7 mouse cellular contexts compared by ENCODE assay signal in genomic region chrX:129749571-129750061, GRCm38 (mm10). TPM values are rescaled to one million over a fixed set of nuclear protein-coding genes. Genes with fewer than 3 reads are reported as not detected.
DNase-seq lines count a peak whose midpoint lies in the region; ATAC-seq and TF ChIP-seq lines count a peak whose summit lies in the region.

Diaph2 (plus strand) TSS chrX:129749742.

- H3K79me2 ChIP-seq in heart, adult 2 months (replicated peaks; ENCODE audit: control insufficient read depth, insufficient read depth, low read length): no peaks in the 10 kb centered on the region

- TF ChIP-seq EP300 in heart, adult 2 months (IDR thresholded peaks at IDR 0.05; ENCODE audit: insufficient read depth, low read depth, low read length): no peak

- 18% methylated on average over 49 of the region's 49 CpGs for WGBS in embryonic facial prominence, embryonic 13.5 days
- 15% methylated on average over 49 of the region's 49 CpGs for WGBS in heart, adult 2 months
- WGBS in kidney, adult 2 months: 1% methylated on average over 42 of the region's 49 CpGs
- 13% methylated on average over 47 of the region's 49 CpGs for WGBS in limb, embryonic 12.5 days
- 22% methylated on average over 48 of the region's 49 CpGs for WGBS in midbrain, embryonic 14.5 days

- peak within 1 kb of the TSS; percentile 56 for H3K4me3 ChIP-seq in embryonic facial prominence, embryonic 13.5 days
- peak within 1 kb of the TSS; percentile 61 for H3K4me3 ChIP-seq in heart, adult 2 months
- H3K4me3 ChIP-seq in kidney, adult 2 months (ENCODE audit: insufficient read depth, low read depth, low read length): peak within 1 kb of the TSS; percentile 89
- peak within 1 kb of the TSS; percentile 52 for H3K4me3 ChIP-seq in limb, embryonic 12.5 days (replicated peaks)
- H3K4me3 ChIP-seq in midbrain, embryonic 14.5 days (replicated peaks; ENCODE audit: low read depth, low read length): peak within 1 kb of the TSS; percentile 54

- no peaks in the 10 kb centered on the region for H3K9me3 ChIP-seq in embryonic facial prominence, embryonic 13.5 days
- no peaks in the 10 kb centered on the region for H3K9me3 ChIP-seq in limb, embryonic 12.5 days
- H3K9me3 ChIP-seq in midbrain, embryonic 14.5 days (ENCODE audit: control insufficient read depth, low read length): no peaks in the 10 kb centered on the region

- ATAC-seq in embryonic facial prominence, embryonic 13.5 days (ENCODE audit: insufficient number of reproducible peaks, insufficient read depth, low FRiP score, low TSS enrichment, low read depth): peak; percentile 90
- peak; percentile 89 for ATAC-seq in limb, embryonic 12.5 days (ENCODE audit: insufficient number of reproducible peaks, insufficient read depth, low FRiP score, low TSS enrichment, low read depth)
- ATAC-seq in midbrain, embryonic 14.5 days (ENCODE audit: low FRiP score, low TSS enrichment): peak; percentile 91

- no peaks in the 10 kb centered on the region for H3K27me3 ChIP-seq in embryonic facial prominence, embryonic 13.5 days
- no peaks in the 10 kb centered on the region for H3K27me3 ChIP-seq in heart, adult 2 months (ENCODE audit: control insufficient read depth, insufficient read depth, low read length)
- no peaks in the 10 kb centered on the region for H3K27me3 ChIP-seq in kidney, adult 2 months (replicated peaks; ENCODE audit: control insufficient read depth, insufficient read depth, low read length)
- no peaks in the 10 kb centered on the region for H3K27me3 ChIP-seq in limb, embryonic 12.5 days
- no peaks in the 10 kb centered on the region for H3K27me3 ChIP-seq in midbrain, embryonic 14.5 days (ENCODE audit: control insufficient read depth, insufficient read depth, low read length)

- H3K27ac ChIP-seq in embryonic facial prominence, embryonic 13.5 days: peak within 1 kb of the TSS; percentile 72
- H3K27ac ChIP-seq in heart, adult 2 months: peak within 1 kb of the TSS; percentile 78
- H3K27ac ChIP-seq in kidney, adult 2 months (ENCODE audit: insufficient read depth, low read depth, low read length): peak within 1 kb of the TSS; percentile 53
- H3K27ac ChIP-seq in limb, embryonic 12.5 days: no peak within 1 kb of the TSS
- no peak within 1 kb of the TSS for H3K27ac ChIP-seq in midbrain, embryonic 14.5 days (replicated peaks; ENCODE audit: low read depth, low read length)

- H3K4me2 ChIP-seq in embryonic facial prominence, embryonic 13.5 days: peak within 1 kb of the TSS; percentile 55
- peak within 1 kb of the TSS; percentile 52 for H3K4me2 ChIP-seq in limb, embryonic 12.5 days
- peak within 1 kb of the TSS; percentile 57 for H3K4me2 ChIP-seq in midbrain, embryonic 14.5 days (ENCODE audit: low read length)

- peak; percentile 65 for TF ChIP-seq POLR2A in heart, adult 2 months (IDR thresholded peaks at IDR 0.05; ENCODE audit: insufficient read depth, low read depth, low read length)
- peak; percentile 40 for TF ChIP-seq POLR2A in kidney, adult 2 months (IDR thresholded peaks at IDR 0.05; ENCODE audit: low read depth, low read length)

- TF ChIP-seq CTCF in heart, adult 2 months (IDR thresholded peaks at IDR 0.05): peak; percentile 31
- no peak for TF ChIP-seq CTCF in kidney, adult 2 months (conservative IDR thresholded peaks at IDR 0.05; ENCODE audit: insufficient read depth, insufficient read length, low read depth, low read length)

- peak; percentile 88 to 90 for DNase-seq in adrenal gland, postnatal 36 days
- peak; percentile 85 to 89 for DNase-seq in heart, adult 2 months
- DNase-seq in kidney, adult 2 months: peak; percentile 90
- peak; percentile 79 for DNase-seq in midbrain, embryonic 14.5 days
- peak; percentile 63 for DNase-seq in spleen, adult 12 weeks (ENCODE audit: low spot score)

- intact Hi-C loops in heart, adult 2 months (cut with DNase I): no loop called here

- no peaks in the 10 kb centered on the region for H3K4me1 ChIP-seq in embryonic facial prominence, embryonic 13.5 days
- peaks cover 3% of the 10 kb centered on the region; the same call in 1 of the 2 replicates for H3K4me1 ChIP-seq in heart, adult 2 months (ENCODE audit: control insufficient read depth, insufficient read depth, low read length)
- H3K4me1 ChIP-seq in kidney, adult 2 months (ENCODE audit: control insufficient read depth, insufficient read depth, low read length): no peaks in the 10 kb centered on the region; the same call in 1 of the 2 replicates
- no peaks in the 10 kb centered on the region for H3K4me1 ChIP-seq in limb, embryonic 12.5 days (replicated peaks)
- H3K4me1 ChIP-seq in midbrain, embryonic 14.5 days (ENCODE audit: control insufficient read depth, insufficient read depth, low read length): no peaks in the 10 kb centered on the region

- H3K36me3 ChIP-seq in embryonic facial prominence, embryonic 13.5 days: no peaks in the 10 kb centered on the region
- no peaks in the 10 kb centered on the region for H3K36me3 ChIP-seq in heart, adult 2 months (ENCODE audit: control insufficient read depth, insufficient read depth, low read length)
- no peaks in the 10 kb centered on the region for H3K36me3 ChIP-seq in kidney, adult 2 months (ENCODE audit: control insufficient read depth, insufficient read depth, low read length)
- H3K36me3 ChIP-seq in limb, embryonic 12.5 days: no peaks in the 10 kb centered on the region
- H3K36me3 ChIP-seq in midbrain, embryonic 14.5 days (ENCODE audit: control insufficient read depth, insufficient read depth, low read length): no peaks in the 10 kb centered on the region

- H3K9ac ChIP-seq in embryonic facial prominence, embryonic 13.5 days: peak within 1 kb of the TSS; percentile 72
- peak within 1 kb of the TSS; percentile 94 for H3K9ac ChIP-seq in heart, adult 2 months (ENCODE audit: low read depth, low read length)
- H3K9ac ChIP-seq in limb, embryonic 12.5 days (replicated peaks): peak within 1 kb of the TSS; percentile 61
- H3K9ac ChIP-seq in midbrain, embryonic 14.5 days (replicated peaks; ENCODE audit: low read length): peak within 1 kb of the TSS; percentile 56

RNA-seq across cellular contexts. Expression of gene Diaph2, which starts in this region (rescaled TPM):
- total RNA-seq in adrenal gland, postnatal 36 days (2021): 10 to 100 TPM; 25.1 to 28.0 TPM
- polyA plus RNA-seq in embryonic facial prominence, embryonic 13.5 days (2015; fragmentation: Nextera tagmentation; extraction: Ambion mirVana): 7.1 TPM in 2 replicates
- total RNA-seq in heart, adult 2 months (2021): 10 to 100 TPM; 10.7 to 13.5 TPM
- polyA plus RNA-seq in heart, adult 2 months (2012; rRNA removed): 3.5 and 6.4 TPM in 2 replicates
- polyA plus RNA-seq in kidney, adult 2 months (2012; rRNA removed): 3.2 and 4.4 TPM in 2 replicates
- polyA plus RNA-seq in limb, embryonic 12.5 days (2016; fragmentation: Nextera tagmentation; extraction: Ambion mirVana): 5.8 and 5.9 TPM in 2 replicates
- polyA plus RNA-seq in midbrain, embryonic 14.5 days (2014; fragmentation: Nextera tagmentation; extraction: Ambion mirVana): 2.8 and 4.9 TPM in 2 replicates

Comparison
In these comparisons a context has a peak if more than half of its experiments do, and no peak if none do; other contexts are left out.
1. H3K27ac ChIP-seq: peak in embryonic facial prominence, embryonic 13.5 days (single experiment), heart, adult 2 months (single experiment) and kidney, adult 2 months (single experiment); none in limb, embryonic 12.5 days (single experiment) and midbrain, embryonic 14.5 days (single experiment).
2. Peak in every context shown above with its lines, with median percentiles within 50 percentile points of each other: DNase-seq, ATAC-seq, H3K4me2 ChIP-seq, H3K4me3 ChIP-seq and H3K9ac ChIP-seq.